Mouse (Mus musculus): ENCODE results near the gene Capn5. TPM values are rescaled to one million over a fixed set of nuclear protein-coding genes. Genes with fewer than 3 reads are reported as not detected.

The Capn5 gene
- total and polyA plus RNA-seq, 3 experiments = 0.26 to 0.55 (median 0.27) TPM

DNA sequence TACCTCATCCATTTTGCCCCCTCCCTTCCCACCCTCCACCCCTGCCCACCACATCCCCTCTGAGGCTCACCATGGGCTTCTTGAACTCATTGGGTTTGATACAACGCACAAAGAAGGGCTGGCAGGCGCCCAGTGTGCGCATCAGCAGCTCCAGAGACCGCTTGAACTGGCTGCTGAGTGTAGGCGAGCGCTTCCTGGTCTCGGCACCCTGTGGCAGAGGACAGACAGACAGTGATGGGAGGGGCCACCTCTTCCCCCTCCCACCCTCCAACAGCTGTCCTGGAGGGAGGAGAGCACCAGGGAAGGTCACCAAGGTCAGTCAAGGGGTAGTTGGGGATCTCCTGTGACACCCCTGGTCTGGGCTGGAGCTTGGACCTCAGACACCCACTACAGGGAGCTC, 92.8 kb downstream of the Capn5 start:
- Histone ChIP-seq H3K27me3 (replicated peaks) (no peaks in the 10 kb centered on the region), H3K4me1 (ENCODE audit: control insufficient read depth in 1 of 2, insufficient read depth in 2 of 2) (peaks cover 15 to 47% of the 10 kb centered on the region in 2 experiments), H3K27ac (ENCODE audit: insufficient read depth, low read depth) (no peak overlapping the region), H3K9ac (ENCODE audit: insufficient read depth, low read depth) (no peak overlapping the region), H3K4me3 (replicated peaks in 1 of 3; ENCODE audit: low read depth in 2 of 3, low read length in 2 of 3, poor library complexity in 1 of 3) (peak overlapping the region in 2 of 3 experiments; percentile 45 to 54), H3K36me3 (replicated peaks in 1 of 2; ENCODE audit: control insufficient read depth in 1 of 2, insufficient read depth in 1 of 2, low read length in 1 of 2) (peaks cover 2 to 45% of the 10 kb centered on the region in 2 experiments), H3K79me2 (replicated peaks; ENCODE audit: control insufficient read depth, extremely low read depth, insufficient read depth, poor library complexity, severe bottlenecking) (no peaks in the 10 kb centered on the region), H3K9me3 (replicated peaks; ENCODE audit: low read length) (no peaks in the 10 kb centered on the region), H3K4me2 (ENCODE audit: insufficient read depth, low read depth, poor library complexity, severe bottlenecking) (no peak overlapping the region)
- no peak for DNase-seq (ENCODE audit: extremely low read depth)
- TF ChIP-seq PAX5 (IDR thresholded peaks at IDR 0.05; ENCODE audit: low read length) = no peak
- no peak for TF ChIP-seq HCFC1 (IDR thresholded peaks at IDR 0.05; ENCODE audit: low read depth, low read length)
- TF ChIP-seq ELF1 (IDR thresholded peaks at IDR 0.05; ENCODE audit: low read depth, low read length) = 0 out of 2 replicates have a peak, but pooled peaks have one; percentile 29
- no peak for TF ChIP-seq TCF12 (IDR thresholded peaks at IDR 0.05; ENCODE audit: low read depth, low read length)
- TF ChIP-seq CTCF (conservative IDR thresholded peaks at IDR 0.05 in 1 of 2, IDR thresholded peaks at IDR 0.05 in 1 of 2; ENCODE audit: low read depth in 2 of 2, low read length in 2 of 2) = no peak
- TF ChIP-seq ZC3H11A (IDR thresholded peaks at IDR 0.05; ENCODE audit: low read depth, low read length) = no peak
- TF ChIP-seq ZMIZ1 (IDR thresholded peaks at IDR 0.05; ENCODE audit: low read depth, low read length) = no peak
- dilution Hi-C loops (cut with MboI; ENCODE audit: extremely low pct_ligation_motif_present, extremely low pct_unique_long_range_greater_than_20kb, low sequenced_read_pairs) (no loop called here), in situ Hi-C loops (cut with MboI; ENCODE audit: low pct_ligation_motif_present, low pct_unique_long_range_greater_than_20kb, low sequenced_read_pairs) (no loop called here)

GRCm38 (mm10) chr7:98084541-98085293, 93.4 kb downstream of the Capn5 start:
- peaks cover 15 to 43% of the 10 kb centered on the region in 2 experiments for H3K4me1 ChIP-seq (ENCODE audit: control insufficient read depth in 1 of 2, insufficient read depth in 2 of 2)
- peak overlapping the region; percentile 3 to 54 (median 45) for H3K4me3 ChIP-seq (replicated peaks in 1 of 3; ENCODE audit: low read depth in 2 of 3, low read length in 2 of 3, poor library complexity in 1 of 3)
- dilution Hi-C loops (cut with MboI; ENCODE audit: extremely low pct_ligation_motif_present, extremely low pct_unique_long_range_greater_than_20kb, low sequenced_read_pairs) (no loop called here), in situ Hi-C loops (cut with MboI; ENCODE audit: low pct_ligation_motif_present, low pct_unique_long_range_greater_than_20kb, low sequenced_read_pairs) (no loop called here)
- H3K9ac ChIP-seq (ENCODE audit: insufficient read depth, low read depth) = no peak overlapping the region
- no peak for TF ChIP-seq ZMIZ1 (IDR thresholded peaks at IDR 0.05; ENCODE audit: low read depth, low read length)
- no peak overlapping the region for H3K4me2 ChIP-seq (ENCODE audit: insufficient read depth, low read depth, poor library complexity, severe bottlenecking)
- DNase-seq (ENCODE audit: extremely low read depth) = no peak
- H3K9me3 ChIP-seq (replicated peaks; ENCODE audit: low read length) = no peaks in the 10 kb centered on the region
- no peaks in the 10 kb centered on the region for H3K27me3 ChIP-seq (replicated peaks)
- H3K36me3 ChIP-seq (replicated peaks in 1 of 2; ENCODE audit: control insufficient read depth in 1 of 2, insufficient read depth in 1 of 2, low read length in 1 of 2) = peaks cover 2 to 49% of the 10 kb centered on the region in 2 experiments
- H3K79me2 ChIP-seq (replicated peaks; ENCODE audit: control insufficient read depth, extremely low read depth, insufficient read depth, poor library complexity, severe bottlenecking) = no peaks in the 10 kb centered on the region
- no peak overlapping the region for H3K27ac ChIP-seq (ENCODE audit: insufficient read depth, low read depth)

- Histone ChIP-seq H3K27ac (ENCODE audit: insufficient read depth, low read depth) (no peak overlapping the region), H3K4me2 (ENCODE audit: insufficient read depth, low read depth, poor library complexity, severe bottlenecking) (no peak overlapping the region), H3K4me3 (replicated peaks in 1 of 3; ENCODE audit: low read depth in 2 of 3, low read length in 2 of 3, poor library complexity in 1 of 3) (no peak overlapping the region), H3K36me3 (replicated peaks in 1 of 2; ENCODE audit: control insufficient read depth in 1 of 2, insufficient read depth in 1 of 2, low read length in 1 of 2) (peaks cover 2 to 63% of the 10 kb centered on the region in 2 experiments), H3K27me3 (replicated peaks) (no peaks in the 10 kb centered on the region), H3K9ac (ENCODE audit: insufficient read depth, low read depth) (no peak overlapping the region), H3K79me2 (replicated peaks; ENCODE audit: control insufficient read depth, extremely low read depth, insufficient read depth, poor library complexity, severe bottlenecking) (no peaks in the 10 kb centered on the region), H3K4me1 (ENCODE audit: control insufficient read depth in 1 of 2, insufficient read depth in 2 of 2) (peaks cover 15 to 40% of the 10 kb centered on the region in 2 experiments), H3K9me3 (replicated peaks; ENCODE audit: low read length) (no peaks in the 10 kb centered on the region)
- in situ Hi-C loops (cut with MboI; ENCODE audit: low pct_ligation_motif_present, low pct_unique_long_range_greater_than_20kb, low sequenced_read_pairs) = no loop called here
- dilution Hi-C loops (cut with MboI; ENCODE audit: extremely low pct_ligation_motif_present, extremely low pct_unique_long_range_greater_than_20kb, low sequenced_read_pairs) = no loop called here
- no peak for DNase-seq (ENCODE audit: extremely low read depth)
- TF ChIP-seq USF1 (IDR thresholded peaks at IDR 0.05; ENCODE audit: low read depth, low read length) = no peak
- no peak for TF ChIP-seq NRF1 (IDR thresholded peaks at IDR 0.05; ENCODE audit: low read depth, low read length)
- no peak for TF ChIP-seq BHLHE40 (IDR thresholded peaks at IDR 0.05; ENCODE audit: low read depth, low read length)
- no peak for TF ChIP-seq MYC (IDR thresholded peaks at IDR 0.05; ENCODE audit: low read depth, low read length)
- no peak for TF ChIP-seq CHD1 (IDR thresholded peaks at IDR 0.05; ENCODE audit: low read depth, low read length)
These were observed 95.7 kb downstream of the Capn5 start for GRCm38 (mm10) chr7:98082376-98082775.

Measured in CH12.LX (cell line).